Mouse (Mus musculus): ENCODE results near the gene Cobl.

The Cobl gene

GRCm38 (mm10) chr11:12444215-12444614, 20.5 kb downstream of the Cobl start:
- no peak for DNase-seq (ENCODE audit: low spot score)

GRCm38 (mm10) chr11:12443614-12444013, 21.1 kb downstream of the Cobl start:
- no peak for DNase-seq (ENCODE audit: low spot score)

- DNase-seq (ENCODE audit: low spot score), result no peak
These were observed 21.6 kb downstream of the Cobl start for GRCm38 (mm10) chr11:12443185-12443584.

GRCm38 (mm10) chr11:12442283-12442682, 22.5 kb downstream of the Cobl start:
- DNase-seq (ENCODE audit: low spot score), result no peak

- no peak for DNase-seq (ENCODE audit: low spot score)
These were observed 28.9 kb downstream of the Cobl start for GRCm38 (mm10) chr11:12435905-12436304.

DNA sequence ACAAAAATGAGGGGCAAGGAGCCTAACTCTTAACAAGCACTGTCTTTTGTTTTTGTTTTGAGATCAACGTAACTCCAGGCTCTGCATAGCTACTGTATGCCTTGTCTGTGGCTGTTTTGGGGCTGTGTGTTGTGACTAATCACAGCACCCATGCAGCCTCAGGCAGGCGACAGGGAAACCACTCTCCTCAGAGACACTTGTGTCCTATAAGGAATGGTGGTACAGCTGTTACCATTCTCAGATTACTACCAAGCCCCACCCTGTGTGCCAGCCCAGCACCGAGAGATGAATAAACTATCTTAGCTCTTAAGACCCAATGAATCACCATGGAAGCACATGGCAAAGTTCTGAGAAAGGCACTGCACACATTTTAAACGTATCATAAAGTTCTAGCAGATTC, 29.7 kb downstream of the Cobl start:
- DNase-seq (ENCODE audit: low spot score), result no peak

- no peak for DNase-seq (ENCODE audit: low spot score)
These were observed 30.2 kb downstream of the Cobl start for GRCm38 (mm10) chr11:12434597-12434996.

DNA sequence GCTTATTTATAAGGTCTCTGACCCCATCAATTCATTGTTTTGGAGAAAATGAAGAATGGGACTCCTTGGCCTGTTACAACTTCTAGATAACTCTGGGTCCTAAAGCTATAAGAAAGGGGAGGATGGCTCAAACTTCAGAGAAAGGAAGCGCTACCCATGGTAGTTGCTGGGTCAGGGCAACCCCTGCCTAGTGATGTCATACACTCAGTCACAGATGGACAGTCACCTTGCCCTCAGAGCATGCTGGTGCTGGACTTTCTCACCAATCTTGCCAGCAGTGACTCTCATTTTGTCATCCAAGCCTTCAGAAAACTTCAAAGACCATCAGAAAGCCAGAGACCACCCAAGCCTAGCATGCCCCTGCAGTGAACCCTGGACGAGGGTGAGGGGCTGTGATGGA, 32.8 kb downstream of the Cobl start:
- no peak for DNase-seq (ENCODE audit: low spot score)

GRCm38 (mm10) chr11:12430231-12431041, 34.3 kb downstream of the Cobl start:
- no peak for DNase-seq (ENCODE audit: low spot score)

DNA sequence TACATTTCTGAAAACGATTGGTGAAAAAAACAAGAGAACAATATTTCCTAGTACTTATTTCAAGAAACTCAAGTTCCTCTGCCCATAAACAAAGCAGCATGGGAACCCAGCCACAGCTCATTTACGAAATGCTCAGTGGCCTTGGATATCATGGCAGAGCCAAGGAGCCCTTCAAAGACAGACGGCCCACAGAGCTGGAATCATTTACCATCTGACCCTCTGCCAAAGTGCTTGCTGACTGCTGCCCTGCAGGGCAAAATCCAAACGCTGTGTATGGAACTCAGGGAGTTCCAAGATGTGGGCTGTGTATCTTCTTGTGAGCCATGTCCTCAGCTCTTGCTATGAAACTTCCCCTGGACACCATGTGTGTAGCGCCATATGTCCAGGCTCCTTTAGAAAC, 38.0 kb downstream of the Cobl start:
- DNase-seq (ENCODE audit: low spot score), result no peak

- no peak for DNase-seq (ENCODE audit: low spot score)
These were observed 40.6 kb downstream of the Cobl start for GRCm38 (mm10) chr11:12424205-12424604.

DNA sequence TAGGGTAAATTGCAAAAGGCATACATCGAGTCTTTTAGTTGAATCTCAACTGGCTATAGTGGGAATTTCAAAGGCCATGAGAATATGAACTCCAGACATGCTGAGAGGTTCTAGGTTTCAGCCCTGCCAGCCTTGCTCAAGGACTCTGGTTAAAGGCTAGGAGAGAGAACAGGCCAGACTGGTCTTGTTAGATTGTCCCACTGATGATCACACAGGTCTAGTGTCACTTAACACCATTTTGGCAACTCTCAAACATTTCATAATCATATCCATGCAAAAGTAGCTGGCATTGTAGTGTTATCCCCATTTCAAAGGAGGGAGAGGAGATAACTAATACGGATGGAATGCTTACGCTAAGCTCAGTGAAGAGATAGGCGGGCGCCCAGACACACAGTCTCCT, 43.6 kb downstream of the Cobl start:
- no peak for DNase-seq (ENCODE audit: low spot score)

DNA sequence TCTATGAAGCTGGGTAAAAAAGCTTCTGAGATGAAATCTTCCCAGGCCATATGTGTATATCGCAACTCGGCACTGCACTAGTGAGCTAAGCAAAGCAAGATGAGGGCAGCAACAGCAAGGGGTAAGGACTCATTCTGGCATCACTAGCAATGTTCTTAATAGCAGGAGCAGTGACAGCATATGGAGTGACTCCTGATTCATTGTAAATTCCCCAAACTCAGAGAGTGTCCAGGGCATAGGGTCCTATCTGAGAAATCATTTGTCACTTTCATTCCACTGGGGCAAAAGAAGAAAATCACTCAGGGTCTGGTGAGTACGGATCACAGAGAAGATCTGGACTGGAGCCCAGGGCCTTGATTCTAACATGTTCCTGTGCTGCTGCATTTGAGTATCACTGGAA, 44.6 kb downstream of the Cobl start:
- DNase-seq (ENCODE audit: low spot score), result no peak

- DNase-seq (ENCODE audit: low spot score), result no peak
These were observed 47.9 kb downstream of the Cobl start for GRCm38 (mm10) chr11:12416899-12417298.

DNA sequence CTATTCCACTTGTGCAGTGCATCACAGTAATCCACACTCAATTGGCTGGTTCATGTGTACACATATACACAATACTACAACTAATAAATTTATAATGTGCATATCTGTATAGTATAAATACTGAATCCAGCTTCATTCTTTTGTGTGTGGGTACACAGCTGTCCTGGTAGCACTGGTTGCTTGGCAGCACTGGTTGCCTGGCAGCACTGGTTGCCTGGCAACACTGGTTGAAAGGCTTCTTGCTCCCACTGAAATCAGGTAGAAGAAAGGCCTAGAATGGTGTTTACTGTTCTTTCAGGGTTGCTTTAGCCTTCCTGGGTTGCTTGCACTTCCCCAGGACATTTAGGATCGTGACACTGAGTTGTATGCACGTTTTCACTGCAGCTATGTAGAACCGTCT, 49.4 kb downstream of the Cobl start:
- no peak for DNase-seq (ENCODE audit: low spot score)

- no peak for DNase-seq (ENCODE audit: low spot score)
These were observed 52.8 kb downstream of the Cobl start for GRCm38 (mm10) chr11:12411950-12412349.

GRCm38 (mm10) chr11:12411075-12411807, 53.5 kb downstream of the Cobl start:
- DNase-seq (ENCODE audit: low spot score), result no peak

DNA sequence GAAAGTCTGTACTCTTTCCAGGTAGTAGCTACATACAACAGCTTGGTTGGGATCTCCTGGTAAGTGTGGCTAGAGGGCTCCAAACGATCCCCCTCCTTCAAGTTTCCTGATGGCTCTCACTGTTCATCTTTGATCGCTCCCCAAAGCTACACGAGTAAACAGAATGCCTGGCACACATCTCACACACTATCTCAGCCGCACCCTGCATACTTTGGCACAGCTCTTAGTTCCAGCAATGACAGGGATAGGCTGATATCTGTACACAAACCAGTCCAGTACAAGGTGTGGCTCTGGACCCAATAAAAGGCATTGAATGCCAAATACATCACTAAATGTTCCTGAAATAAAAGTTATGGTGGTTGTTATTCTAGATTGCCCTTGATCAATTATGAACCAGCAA, 55.3 kb downstream of the Cobl start:
- no peak for DNase-seq (ENCODE audit: low spot score)

- DNase-seq (ENCODE audit: low spot score), result no peak
These were observed 56.9 kb downstream of the Cobl start for GRCm38 (mm10) chr11:12407834-12408233.

DNA sequence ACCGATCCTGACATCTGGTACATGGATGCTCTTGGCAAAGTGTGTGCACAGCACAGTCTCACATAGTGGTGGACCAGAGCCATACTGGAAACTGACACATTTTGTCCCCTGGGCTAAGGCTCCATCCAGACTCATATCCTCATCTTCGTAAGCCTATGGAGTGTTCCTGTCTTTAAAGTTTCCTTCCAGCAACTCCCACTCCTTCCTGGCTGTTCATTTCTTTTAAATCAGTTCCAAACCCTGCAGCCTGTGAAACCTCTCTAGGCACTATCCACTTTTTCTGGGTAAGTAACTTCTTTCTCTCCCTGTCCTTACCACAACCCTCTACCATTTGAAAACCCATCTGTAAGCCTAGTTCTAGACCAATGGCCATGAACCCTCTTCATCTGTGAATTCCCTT, 64.9 kb downstream of the Cobl start:
- no peak for DNase-seq (ENCODE audit: low spot score)

- DNase-seq (ENCODE audit: low spot score), result no peak
These were observed 68.6 kb downstream of the Cobl start for GRCm38 (mm10) chr11:12396196-12396595.

DNA sequence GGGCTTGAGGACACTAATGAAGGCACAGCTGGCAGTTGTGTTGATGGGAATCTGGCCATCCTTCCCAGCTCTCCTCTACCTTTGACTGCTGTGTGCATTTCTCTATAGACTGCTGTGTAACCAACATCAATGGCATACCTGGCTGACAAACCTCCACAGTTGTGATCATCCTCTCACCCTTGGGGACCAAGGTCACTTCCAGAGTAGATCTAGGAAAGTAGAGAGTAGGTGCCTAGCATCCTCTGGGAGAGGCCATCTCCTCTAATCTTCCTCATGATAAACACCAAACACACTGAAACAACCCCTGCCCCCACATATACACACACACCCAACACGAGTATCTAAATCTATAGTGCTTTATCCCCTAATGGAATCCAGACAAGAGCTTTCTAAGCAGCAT, 70.1 kb downstream of the Cobl start:
- no peak for DNase-seq (ENCODE audit: low spot score)

GRCm38 (mm10) chr11:12394151-12394550, 70.6 kb downstream of the Cobl start:
- DNase-seq (ENCODE audit: low spot score), result no peak

DNA sequence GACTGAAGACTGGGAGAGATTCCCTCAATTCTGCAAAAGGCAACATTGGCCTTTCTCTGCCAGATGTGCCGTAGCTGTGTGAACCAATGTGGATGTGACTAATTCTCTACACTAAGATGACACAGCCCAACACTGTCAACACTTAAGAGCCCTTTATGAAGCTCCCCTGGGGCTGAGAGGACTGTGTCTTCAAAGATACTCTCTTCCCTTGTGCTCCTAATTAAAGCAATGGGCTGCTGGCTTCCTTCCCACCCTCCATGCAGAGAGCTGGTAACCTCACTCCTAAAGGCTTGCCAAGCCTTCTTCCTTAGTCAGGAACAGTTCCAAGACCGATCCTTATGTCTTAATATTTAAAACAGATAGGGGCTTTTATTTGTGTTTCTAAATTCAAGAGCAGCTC, 79.9 kb downstream of the Cobl start:
- no peak for DNase-seq (ENCODE audit: low spot score)

Measured in ovary, postnatal 10 days (tissue).